Mouse (Mus musculus): ENCODE data around the gene Klhl25.
"Not testable (repeated sequence)": the region's sequence is repeated elsewhere in the genome, so short reads cannot be mapped to it uniquely, and the experiment has no call there.

Gene Klhl25

GRCm38 (mm10) chr7:75842306-75842705 is 5.8 kb upstream of the Klhl25 start:
- CTCF ChIA-PET = no interaction called here

- CTCF ChIA-PET = no interaction called here
Measured at GRCm38 (mm10) chr7:75845936-75846335, 2.2 kb upstream of the Klhl25 start.

- CTCF ChIA-PET = interaction anchor here (0.7 to 1.7 kb wide), 3 partner anchors 34 to 697 kb away, joined by 5 to 14 read pairs (median 5); no protein-coding TSS in a partner anchor
Measured at GRCm38 (mm10) chr7:75846942-75847341, 1.2 kb upstream of the Klhl25 start.

GRCm38 (mm10) chr7:75847489-75847888 is 621 bp upstream of the Klhl25 start:
- CTCF ChIA-PET = interaction anchor here (0.7 to 1.7 kb wide), 2 partner anchors 33 to 697 kb away, joined by 5 to 14 read pairs; no protein-coding TSS in a partner anchor

GRCm38 (mm10) chr7:75848776-75849670 is 913 bp downstream of the Klhl25 start:
- CTCF ChIA-PET = interaction anchor here (0.5 to 1.2 kb wide), 3 partner anchors 21 to 472 kb away, joined by 3 to 10 read pairs (median 3); no protein-coding TSS in a partner anchor

- CTCF ChIA-PET = not testable (repeated sequence)
Measured at GRCm38 (mm10) chr7:75850396-75850795, 2.3 kb downstream of the Klhl25 start.

DNA sequence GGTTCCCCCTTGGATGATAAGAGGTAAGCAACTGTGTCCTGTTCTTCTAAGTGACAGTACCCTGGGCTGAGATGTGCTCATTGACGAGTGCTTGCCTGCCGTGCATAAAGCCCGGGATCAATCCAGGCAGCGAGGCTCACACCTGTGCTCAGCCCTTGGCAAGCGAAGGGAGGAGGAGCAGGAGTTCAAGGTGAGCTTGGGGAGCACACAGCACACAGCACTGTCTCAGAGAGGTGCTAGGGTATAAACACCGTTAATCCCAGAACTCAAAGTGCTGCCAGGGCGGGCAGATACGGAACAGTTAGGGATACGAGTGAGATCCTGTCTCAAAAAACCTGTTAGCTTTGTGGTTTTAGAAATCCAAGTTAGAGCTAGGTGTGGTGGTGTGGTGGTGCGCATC is 3.2 kb downstream of the Klhl25 start:
- CTCF ChIA-PET = no interaction called here

DNA sequence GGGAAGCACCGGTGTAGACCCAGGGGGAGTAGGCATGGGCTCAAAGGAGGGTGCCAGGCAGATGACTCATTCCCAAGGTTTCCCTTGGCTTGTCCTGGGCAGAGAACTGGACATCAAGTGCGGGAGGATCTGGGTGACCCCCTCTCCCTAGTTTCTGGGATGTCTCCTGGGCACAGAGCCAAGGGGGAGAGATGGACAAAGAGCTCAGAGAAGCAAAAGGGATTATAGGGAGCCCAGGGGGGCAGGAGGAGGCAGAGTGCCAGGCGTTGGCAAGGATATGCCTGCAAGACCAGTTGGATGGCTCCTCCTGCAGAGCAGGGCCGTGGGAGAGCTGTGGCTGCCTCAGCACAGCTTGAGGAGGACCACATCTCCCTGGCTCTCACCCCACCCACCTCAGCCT is 4.3 kb downstream of the Klhl25 start:
- CTCF ChIA-PET = no interaction called here

DNA sequence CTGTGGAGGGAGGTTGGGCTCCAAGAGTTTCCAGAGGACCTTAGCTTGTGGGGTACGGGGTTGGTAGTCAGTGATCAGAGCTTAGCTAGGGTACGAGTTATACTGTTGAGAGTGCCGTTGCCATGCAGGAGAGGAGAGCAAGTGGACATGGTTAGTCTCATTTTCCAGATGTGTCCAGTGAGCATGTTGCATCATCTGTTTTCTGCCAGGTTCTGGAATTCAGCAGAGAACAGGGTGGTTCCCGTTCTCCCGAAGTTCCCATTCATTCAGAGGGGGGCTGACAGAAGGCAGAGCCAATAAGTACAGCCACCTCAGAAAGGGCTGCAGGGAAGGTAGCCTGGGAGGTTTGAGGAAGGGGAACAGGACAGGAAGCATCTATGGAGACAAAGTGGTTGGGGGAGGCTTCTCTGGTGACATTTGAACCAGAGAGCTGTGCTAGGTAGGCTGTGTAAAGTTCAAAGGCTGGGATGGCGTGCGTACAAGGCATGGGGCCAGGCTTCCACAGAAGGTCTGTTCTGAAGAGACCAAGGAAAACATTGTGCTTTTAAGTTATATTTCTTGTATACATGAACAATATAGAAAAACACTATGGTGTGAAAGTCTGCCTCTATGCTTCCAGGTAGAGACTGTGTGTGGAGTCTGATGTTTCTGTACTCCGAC is 5.2 kb downstream of the Klhl25 start:
- CTCF ChIA-PET = no interaction called here

GRCm38 (mm10) chr7:75854231-75854925 is 6.3 kb downstream of the Klhl25 start:
- CTCF ChIA-PET = interaction anchor here (0.7 kb wide), 1 partner anchor 382 kb away, joined by 3 read pairs; no protein-coding TSS in a partner anchor

- CTCF ChIA-PET = interaction anchor here (0.7 kb wide), 2 partner anchors 139 to 382 kb away, joined by 3 to 5 read pairs; no protein-coding TSS in a partner anchor
Measured at GRCm38 (mm10) chr7:75855028-75855427, 6.9 kb downstream of the Klhl25 start.

GRCm38 (mm10) chr7:75856259-75856658 is 8.1 kb downstream of the Klhl25 start:
- CTCF ChIA-PET = no interaction called here

GRCm38 (mm10) chr7:75859771-75860196 is 11.7 kb downstream of the Klhl25 start:
- CTCF ChIA-PET = interaction anchor here (0.6 kb wide), 1 partner anchor 162 kb away, joined by 5 read pairs; no protein-coding TSS in a partner anchor

DNA sequence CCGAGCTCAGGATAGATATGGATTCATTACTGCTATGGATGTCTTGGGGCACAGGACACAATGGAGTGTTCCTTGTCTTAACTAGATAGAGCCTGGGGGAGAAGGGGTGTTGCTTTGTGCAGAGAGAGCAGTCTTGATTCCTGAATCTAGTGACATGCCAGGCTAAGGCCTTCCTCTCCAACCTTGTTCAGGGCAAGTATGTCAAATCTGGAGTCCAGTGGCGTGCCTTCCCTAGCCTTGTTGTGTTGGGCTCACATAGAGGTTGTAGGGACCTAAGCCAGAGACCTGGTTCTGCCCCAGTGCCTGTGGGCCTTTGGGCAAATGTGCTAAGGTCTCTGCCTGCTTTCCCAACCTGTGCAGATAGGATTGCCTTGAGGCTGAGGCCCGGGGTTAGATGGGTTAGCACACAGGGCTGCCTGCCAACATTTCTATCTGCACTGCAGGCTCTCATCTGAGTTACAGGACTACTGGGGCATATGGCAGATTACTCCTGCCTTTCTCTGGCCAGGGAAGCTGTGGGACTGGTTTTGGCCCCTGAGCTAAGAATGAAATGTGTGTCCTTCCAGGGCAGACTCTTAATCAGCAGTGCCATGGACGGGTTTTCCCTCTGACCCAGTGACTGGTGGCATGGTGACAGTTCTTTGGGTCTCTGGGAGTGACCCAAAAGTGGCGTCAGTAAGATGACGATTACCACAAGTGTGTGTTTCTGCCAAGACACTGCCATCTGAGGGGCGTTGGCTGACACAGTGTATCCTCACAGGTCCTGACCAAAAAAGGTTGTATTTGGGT is 13.7 kb downstream of the Klhl25 start:
- CTCF ChIA-PET = not testable (repeated sequence)

- CTCF ChIA-PET = not testable (repeated sequence)
Measured at GRCm38 (mm10) chr7:75862427-75862781, 14.3 kb downstream of the Klhl25 start.

DNA sequence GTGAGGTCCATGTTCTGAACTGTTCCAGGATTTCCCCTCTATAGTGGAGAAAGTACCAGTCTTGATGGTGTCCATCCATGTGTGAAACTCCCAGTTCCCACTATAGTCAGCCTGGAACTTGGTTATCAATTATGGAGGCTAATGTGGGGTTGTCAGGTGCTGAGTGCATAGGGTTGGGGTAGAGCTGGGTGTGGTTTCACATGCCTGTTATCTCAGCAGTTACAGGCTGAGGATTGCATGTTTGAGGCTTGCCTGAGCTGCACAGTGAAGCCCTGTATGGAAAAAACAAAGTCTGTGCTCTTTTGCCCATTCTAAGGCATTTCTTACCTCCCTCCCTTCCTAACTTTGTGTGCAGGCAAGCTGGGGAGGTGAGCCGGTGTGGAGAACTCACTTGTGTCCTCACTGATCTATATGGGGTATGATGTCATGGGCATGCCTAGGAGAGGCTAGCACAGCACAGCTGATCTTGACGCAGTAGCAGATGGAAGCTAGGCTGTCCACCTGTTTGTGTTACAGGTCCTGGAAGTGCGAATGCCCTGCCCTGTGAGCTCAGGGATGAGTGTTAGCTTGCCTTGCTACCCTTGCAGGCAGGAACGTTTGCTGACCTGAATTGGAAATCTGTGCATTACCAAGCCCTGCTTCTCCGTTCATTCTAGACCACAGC is 15.3 kb downstream of the Klhl25 start:
- CTCF ChIA-PET = not testable (repeated sequence)

GRCm38 (mm10) chr7:75865026-75865425 is 16.9 kb downstream of the Klhl25 start:
- CTCF ChIA-PET = no interaction called here

- CTCF ChIA-PET = no interaction called here
Measured at GRCm38 (mm10) chr7:75866557-75866956, 18.4 kb downstream of the Klhl25 start.

GRCm38 (mm10) chr7:75868687-75869086 is 20.6 kb downstream of the Klhl25 start:
- CTCF ChIA-PET = no interaction called here

- CTCF ChIA-PET = interaction anchor here (0.6 to 1.0 kb wide), 2 partner anchors 22 to 506 kb away, joined by 3 read pairs; no protein-coding TSS in a partner anchor
Measured at GRCm38 (mm10) chr7:75870551-75870950, 22.4 kb downstream of the Klhl25 start.

DNA sequence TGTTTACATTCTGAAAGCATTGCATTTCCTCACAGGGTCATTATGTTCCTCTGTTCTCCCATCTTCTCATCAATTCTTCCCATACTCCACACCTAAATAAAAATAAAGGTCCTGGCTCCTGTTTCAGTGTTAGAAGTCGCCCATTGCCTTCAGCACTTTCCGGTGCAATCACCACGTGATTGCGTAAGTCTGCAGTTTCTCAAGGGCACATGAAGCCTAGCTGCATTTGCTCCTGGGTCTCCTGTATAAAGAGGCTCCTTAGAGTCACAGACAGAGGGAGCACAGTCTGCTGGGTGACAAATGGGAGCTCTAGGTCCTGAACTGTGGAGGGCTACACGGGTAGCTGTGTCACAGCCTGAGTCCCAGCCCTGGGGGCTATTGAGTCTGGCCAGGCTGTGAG is 24.1 kb downstream of the Klhl25 start:
- CTCF ChIA-PET = no interaction called here
